Mouse (Mus musculus): ENCODE data around the gene Wbp1.

DNA sequence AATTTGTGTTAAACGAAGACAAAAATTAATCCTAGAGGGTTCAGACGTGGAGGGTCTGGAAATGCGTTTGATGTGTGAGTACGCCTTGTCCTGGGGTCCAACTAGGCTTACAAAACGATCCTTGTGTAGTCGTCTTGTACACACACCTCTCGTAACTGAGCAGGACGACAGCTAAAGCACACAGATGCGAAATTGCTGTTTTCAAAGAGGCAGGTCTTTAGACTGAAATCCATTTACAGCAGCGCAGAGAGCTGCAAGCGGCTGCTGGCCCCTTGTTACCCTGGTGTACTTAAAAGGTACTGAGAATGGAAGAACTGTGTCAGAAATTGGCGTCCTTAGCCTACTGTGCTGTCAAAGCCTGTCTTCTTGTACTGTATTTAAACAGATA lies 44.9 kb upstream of the Wbp1 start:
- TF ChIP-seq CTCF (IDR thresholded peaks at IDR 0.05; ENCODE audit: low read depth) = no peak
- TF ChIP-seq EP300 (IDR thresholded peaks at IDR 0.05; ENCODE audit: low read depth) = no peak

Measured in heart, postnatal 0 days (tissue).